Mouse (Mus musculus) gonadal fat pad, adult 2 months (tissue): Measurements from ENCODE around the gene Slc4a7. TPM values are rescaled to one million over a fixed set of nuclear protein-coding genes. Genes with fewer than 3 reads are reported as not detected.
"Not testable (repeated sequence)": the region's sequence is repeated elsewhere in the genome, so short reads cannot be mapped to it uniquely, and the experiment has no call there.

ENCODE experiments used
- DNase-seq: peaks from one replicate; pipeline ENCODE4 v3.0.0-alpha.2; 2012; ENCODE audit warnings: low read depth
- polyA plus RNA-seq: library from polyadenylated mRNA; depleted of rRNA; stranded (reverse); fragments of >200 nt; gene quantifications from 2 replicates; pipeline ENCODE4 v1.2.3, GENCODE M21; 2012; rRNA removed

Slc4a7 gene
- polyA plus RNA-seq, 1 experiment, result 5.6 TPM

DNA sequence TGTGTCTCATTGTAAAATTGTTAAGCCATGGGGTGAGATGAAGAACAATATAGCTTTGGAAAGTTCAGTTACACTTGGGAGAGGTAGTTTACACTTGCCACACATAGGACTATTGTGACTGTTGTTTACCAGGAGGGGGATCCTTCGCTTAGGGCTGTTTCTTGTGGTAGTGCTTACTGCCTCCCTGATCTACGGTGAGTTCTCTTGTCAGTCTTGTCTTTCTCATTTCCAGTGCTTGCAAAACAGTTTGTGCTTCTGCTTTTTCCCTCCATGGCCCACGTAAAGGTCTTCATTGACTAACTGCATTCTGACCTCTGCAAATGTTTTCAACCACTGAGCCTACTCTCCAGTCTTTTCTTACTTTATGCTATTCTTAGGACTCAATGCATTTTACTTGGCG is 98.3 kb downstream of the Slc4a7 start:
- no peak for DNase-seq

DNA sequence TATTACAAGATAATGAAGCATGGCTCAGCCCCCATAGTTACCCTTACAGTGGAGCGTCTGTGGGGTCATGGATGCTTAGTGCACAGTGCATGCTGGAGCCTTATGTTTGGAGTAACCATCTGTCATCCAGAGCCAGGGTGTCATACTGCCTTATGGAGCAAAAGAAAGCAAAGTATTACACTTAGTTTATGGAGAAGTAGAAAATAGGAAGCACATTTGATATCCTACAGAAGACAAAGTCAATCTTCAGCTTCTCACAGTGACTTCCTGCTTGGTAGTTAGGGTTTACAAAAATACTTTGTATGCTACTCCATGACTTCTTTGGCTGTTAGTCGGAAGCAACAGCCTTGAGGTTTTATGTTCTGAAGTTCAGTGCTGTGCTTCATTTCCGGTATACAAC is 98.7 kb downstream of the Slc4a7 start:
- DNase-seq, result no peak

DNA sequence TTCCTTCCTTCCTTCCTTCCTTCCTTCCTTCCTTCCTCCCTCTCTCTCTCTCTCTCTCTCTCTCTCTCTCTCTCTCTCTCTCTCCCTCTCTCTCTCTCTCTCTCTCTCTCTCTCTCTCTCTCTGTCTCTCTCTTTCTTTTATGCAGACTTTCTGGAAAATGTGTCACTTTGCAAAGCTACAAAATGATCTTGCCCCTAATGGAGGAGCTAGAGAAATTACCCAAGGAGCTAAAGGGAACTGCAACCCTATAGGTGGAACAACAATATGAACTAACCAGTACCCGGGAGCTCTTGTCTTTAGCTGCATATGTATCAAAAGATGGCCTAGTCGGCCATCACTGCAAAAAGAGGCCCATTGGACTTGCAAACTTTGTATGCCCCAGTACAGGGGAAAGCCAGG is 101.0 kb downstream of the Slc4a7 start, which contains the start of gene Nek10:
TSS of gene Nek10 (plus strand) at position 301 of the 400 bp plus-strand sequence.
- DNase-seq, result not testable (repeated sequence)

DNA sequence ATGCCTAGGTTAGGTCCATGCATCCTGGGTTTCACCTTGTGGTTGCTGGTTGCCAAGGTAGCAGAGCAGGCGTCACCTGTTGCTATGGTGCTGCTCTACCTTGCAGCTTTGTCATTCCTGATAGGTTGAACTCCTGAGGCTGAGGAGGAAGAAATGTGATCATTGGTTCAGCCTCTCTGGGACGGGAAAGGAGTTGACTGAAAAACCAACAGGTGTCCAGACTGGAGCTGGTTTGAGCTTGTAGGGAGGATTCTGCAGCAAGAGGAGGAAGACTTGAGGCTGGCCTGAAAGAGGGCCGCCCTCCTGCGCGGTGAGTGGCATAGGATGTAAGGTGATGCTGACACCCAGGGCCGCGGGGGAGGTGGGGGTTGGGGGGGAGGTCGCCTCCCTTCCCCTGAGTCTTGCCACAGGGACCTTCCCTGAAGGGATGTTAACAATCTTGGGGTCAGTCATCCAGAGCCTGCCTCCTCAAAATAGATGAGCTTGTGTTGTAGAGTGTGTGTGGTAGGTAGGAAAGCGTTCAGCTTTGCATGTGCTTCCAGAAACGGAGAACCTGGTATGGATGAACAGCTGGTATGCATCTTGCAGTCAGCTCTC is 101.9 kb downstream of the Slc4a7 start:
- no peak for DNase-seq

DNA sequence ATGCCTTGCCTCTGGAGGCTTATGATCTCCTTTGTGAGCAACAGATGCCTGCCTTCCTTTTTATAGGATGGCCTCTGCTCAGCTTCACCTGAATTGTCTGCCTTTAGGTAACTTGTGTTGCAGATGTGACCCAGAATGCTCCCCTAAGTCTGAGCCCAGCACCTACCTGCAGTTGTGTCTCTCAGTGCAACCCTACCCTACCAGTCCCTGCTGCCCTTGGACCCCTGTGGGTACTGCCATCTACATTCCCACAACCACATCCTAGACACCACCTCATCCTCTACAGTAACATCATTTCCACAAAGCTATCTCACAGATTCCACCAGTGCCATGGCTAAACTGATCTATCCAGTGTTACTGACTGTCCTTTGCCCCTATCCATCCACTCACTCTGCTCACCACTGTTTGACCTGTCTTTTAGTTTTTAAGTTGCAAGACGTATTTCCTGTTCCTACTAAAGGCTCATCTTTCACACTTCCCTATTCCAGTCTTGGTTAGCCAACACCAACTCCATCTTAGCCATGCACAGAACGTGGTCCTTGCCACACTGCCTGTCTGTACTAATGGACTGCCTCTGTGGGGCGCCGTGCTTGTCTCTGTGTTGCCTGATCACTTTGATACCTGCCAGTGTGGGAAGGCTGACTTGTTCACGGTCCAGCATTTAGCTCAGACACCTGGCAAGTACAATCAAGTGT is 102.6 kb downstream of the Slc4a7 start:
- DNase-seq, result no peak

- no peak for DNase-seq
These were observed 130.6 kb downstream of the Slc4a7 start for GRCm38 (mm10) chr14:14832520-14833240.

GRCm38 (mm10) chr14:14833498-14833897 is 131.4 kb downstream of the Slc4a7 start:
- DNase-seq, result no peak

GRCm38 (mm10) chr14:14834266-14834665 is 132.2 kb downstream of the Slc4a7 start:
- no peak for DNase-seq

DNA sequence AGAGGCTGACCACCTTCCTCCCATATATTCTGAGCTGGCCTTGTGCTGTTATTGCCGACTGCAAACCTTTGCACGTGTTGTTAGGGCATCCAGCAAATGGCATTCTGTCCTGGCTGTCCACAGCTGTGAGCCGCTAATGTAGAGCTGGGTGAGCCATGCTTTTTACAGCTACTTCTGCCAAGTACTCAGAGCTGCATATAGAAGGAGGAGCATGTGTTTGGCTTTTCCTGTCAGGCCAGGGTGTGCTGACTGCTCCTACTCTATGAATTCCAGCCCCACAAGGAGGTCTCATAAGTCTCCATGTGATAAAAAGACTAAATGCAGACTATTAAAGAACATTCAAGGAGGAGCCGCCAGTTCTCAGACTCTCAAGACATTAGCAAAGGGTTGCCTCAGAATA is 135.5 kb downstream of the Slc4a7 start:
- DNase-seq, result no peak

- no peak for DNase-seq
These were observed 136.0 kb downstream of the Slc4a7 start for GRCm38 (mm10) chr14:14838109-14838508.

GRCm38 (mm10) chr14:14842734-14843530 is 140.9 kb downstream of the Slc4a7 start:
- no peak for DNase-seq

Other genes with a start within 250 kb of the Slc4a7 start
- 0.09 and 0.10 TPM in 2 replicates for gene Nek10, start 101.1 kb downstream of the Slc4a7 start, polyA plus RNA-seq